Mouse (Mus musculus) cerebellum, adult 9-11 months (tissue): ENCODE data around the gene Rpl28.
A peak's percentile ranks its signal among the peaks of the same experiment; 100 is the strongest.

Experiments used
- DNase-seq: peaks from one replicate; pipeline ENCODE4 v3.0.0; 2022

The Rpl28 gene

DNA sequence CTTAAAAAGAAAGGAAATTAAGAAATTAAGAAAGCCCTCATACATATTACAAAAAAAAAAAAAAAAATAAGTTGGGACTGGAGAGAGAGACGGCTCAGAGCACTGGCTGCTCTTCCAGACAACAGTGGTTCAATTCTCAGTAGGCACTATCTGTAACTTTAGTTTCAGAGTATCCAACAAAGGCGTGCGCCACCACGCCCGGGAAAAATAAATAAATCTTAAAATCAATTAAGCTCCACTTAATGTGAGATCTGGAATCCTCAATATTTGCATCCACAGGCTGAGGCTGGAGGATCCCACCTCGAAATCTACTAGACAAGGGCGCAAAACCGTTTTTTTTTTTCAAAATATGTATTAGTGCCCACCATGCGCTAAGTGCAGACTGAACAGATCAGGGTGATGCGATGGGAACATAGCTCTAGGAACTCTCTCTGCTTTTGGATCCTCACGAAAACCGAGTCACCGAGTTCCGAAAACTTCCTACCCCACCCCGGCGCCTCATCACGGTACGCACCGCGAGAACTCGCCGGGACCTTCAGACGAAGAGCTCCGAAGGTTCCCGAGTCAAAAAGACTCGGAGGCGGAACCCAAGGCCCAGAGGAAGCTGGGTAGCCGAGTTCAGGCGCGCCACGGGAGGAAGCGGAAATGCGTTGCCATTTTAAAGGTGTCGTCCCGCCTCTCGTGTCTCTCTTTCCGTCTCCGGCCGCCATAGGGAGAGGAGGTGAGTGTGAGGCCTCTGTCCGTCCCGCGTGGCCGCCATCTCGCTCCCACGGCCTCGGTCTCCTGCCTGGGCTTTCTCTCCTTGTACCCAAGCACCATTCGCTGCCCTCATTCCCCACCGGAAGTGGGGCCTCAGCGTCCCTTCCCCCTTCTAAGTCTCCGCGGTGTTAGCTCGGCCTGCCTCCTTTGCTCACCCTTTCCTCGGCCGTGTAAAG, at the start of gene Rpl28:
Rpl28 (plus strand) TSS at position 597 of the 935 bp plus-strand sequence.
- peak; percentile 95 for DNase-seq

GRCm38 (mm10) chr7:4743354-4743753, 49.3 kb upstream of the Rpl28 start:
- no peak for DNase-seq

GRCm38 (mm10) chr7:4744886-4745285, 47.8 kb upstream of the Rpl28 start:
- no peak for DNase-seq

GRCm38 (mm10) chr7:4746326-4746980, 46.2 kb upstream of the Rpl28 start:
- DNase-seq, result no peak

DNA sequence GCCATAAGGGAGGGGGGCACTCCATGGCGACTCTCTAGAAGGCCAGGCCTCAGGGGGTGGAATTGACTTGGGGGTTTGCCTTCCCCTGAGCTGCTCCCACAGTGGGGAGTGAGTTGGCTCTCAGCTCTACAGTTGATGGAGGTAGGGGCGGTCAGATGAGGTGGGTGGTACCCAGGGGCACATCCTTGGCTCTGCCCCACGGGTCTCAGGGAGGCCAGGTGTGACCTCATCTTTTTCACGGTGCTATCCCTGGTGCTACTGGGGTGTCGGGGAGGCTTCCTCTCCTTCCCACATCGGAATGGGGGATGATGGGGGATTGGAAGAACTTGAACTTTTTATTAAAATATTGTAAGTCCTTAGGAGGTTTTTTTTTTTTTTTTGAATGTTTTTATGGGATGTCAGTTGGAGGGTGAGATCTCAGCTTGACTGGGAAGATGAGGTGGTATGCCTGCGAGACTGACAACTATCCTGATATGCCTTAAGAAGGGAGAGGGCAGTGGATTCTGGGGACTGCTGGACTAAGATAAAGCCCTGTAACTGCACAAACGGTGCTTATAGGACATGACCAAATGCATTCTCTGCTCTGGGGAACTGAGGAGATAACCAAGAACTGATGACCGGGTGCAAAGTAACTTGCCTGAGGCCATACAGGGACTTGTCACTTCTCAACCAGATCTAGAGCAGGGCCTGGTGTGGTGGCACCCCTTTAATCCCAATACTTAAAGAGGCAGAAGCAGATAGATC, 45.3 kb upstream of the Rpl28 start:
- no peak for DNase-seq

DNA sequence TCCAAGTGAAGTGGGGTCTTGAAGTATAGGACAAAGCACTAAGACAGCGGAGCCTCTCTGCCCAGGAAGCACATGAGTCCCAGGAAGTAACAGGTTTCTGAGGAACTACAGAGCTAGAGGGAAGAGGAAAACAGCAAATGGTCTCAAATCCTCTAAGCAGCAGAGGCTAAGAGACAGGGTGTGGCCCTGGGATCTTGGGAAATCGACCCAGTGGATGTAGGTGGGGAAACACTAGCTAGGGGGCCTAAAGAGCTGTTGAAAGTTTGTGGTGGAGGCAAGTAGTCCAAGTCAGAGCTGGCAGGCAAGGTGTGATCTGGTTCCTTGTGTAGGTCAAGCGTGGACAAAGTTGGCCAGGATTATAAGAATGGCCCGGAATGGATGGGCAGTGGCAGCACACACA, 44.4 kb upstream of the Rpl28 start:
- DNase-seq, result no peak

GRCm38 (mm10) chr7:4749169-4749568, 43.5 kb upstream of the Rpl28 start:
- no peak for DNase-seq

- DNase-seq, result no peak
Measured at GRCm38 (mm10) chr7:4751971-4752820, 40.5 kb upstream of the Rpl28 start.

DNA sequence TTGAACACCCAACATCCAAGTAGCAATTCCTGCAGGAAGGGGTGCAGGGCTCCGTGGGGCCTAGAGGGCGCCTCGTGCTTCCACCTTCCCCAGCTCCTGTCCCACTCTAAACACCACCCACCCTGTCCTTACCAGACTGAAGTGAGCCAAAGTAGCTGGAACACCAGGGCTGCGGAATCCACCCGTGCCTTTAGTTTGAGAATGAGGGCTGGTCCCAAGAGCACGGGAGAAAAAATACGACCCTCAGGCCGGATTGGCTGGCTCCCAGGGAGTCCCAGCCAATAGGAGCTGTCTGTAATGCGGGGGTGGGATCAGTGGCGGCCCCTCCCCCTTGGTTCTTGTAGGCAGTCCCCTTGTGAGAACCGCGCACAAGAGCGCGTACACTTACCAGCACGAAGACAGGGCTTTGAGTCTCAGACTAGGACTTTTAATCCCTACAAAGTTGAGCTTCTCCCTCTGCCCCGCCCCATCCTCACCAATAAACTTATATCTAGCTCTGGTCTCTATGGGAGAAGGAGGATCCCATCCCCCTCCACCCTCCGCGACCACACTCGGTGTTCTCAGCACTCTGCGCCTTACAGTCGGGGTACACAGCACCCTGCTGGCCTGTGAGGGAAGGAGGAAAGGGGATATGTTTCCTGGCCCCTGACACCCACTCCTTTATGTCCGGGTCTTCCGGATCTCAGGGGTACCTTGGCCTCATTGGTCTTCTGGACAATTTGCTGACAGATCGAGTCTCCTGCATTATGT, 39.7 kb upstream of the Rpl28 start, which contains the start of gene Cox6b2:
Cox6b2 (minus strand) TSS at position 274 of the 750 bp plus-strand sequence.
- DNase-seq, result no peak

GRCm38 (mm10) chr7:4759670-4760069, 33.0 kb upstream of the Rpl28 start:
- DNase-seq, result no peak

GRCm38 (mm10) chr7:4764946-4765710, 27.5 kb upstream of the Rpl28 start:
- no peak for DNase-seq

- DNase-seq, result no peak
Measured at GRCm38 (mm10) chr7:4771202-4771601, 21.5 kb upstream of the Rpl28 start, which contains the start of gene Fam71e2. Gene Fam71e2, minus strand, starts transcription at chr7:4771302.

DNA sequence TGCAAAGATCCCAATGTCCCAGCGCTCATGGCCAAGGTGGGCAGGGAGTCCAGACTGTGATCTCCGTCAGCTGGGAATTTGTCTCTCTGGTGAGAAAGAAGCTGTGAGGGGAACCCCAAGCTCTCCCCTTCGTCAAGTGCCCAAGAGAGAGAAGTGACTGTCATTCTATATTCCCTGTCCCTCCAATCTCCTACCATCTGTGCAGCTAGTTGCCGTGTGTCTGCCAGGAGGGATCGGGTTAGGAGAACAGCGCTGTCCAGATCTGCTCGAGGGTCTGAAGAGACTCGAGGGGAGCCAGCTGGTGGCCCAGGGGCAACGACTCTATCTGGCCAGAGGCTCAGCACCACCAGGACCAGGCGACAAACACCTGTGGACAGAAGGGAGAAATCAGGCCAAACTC, 16.5 kb upstream of the Rpl28 start:
- no peak for DNase-seq

DNA sequence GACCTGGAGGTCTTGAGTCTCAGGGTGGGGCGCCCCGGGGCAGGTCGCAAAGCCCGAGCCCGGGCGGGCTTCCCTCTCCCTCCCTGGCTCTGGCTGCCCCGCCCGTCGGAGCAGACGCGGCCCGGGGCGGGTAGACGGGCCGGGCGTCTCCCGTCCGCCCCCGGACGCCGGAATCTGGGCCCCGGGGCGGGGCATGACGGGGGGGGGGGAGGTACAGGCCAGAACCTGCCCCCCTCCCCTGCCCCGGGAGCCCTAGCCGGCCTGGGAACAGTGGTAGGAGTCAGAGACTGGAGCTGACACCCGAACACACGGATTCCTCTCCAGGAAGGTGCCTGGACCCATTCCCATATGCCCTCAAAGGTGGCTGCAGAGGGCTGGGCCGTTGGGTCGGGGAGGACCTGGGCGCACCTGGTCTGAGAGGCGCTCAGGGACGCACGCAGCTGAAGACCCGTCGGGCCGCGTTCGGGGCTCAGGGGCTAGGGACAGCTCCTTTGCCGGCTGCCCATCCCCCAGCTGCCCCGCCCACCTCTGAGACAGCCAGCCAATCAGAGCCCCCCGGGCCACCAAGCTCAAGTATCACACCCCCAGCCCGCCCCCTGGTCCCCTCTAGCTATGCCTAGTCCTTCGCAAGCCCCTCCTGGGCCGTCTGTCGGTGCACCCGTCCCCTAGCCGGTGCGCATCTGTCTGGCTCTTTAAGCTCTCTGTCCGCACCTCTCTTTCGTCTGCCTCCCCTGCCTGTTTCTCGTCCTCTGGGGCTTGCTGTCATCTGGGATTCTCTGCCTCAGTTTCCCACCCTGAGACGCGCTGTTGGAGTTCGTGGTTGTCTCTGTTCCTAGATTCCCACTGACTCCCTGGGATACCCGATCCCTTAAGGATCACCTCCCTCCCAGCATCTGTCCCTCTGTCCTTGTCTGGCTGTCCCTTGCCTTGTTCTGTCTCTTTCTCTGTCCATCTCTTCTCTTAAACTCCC, 15.5 kb upstream of the Rpl28 start:
- DNase-seq, result peak; percentile 17

- DNase-seq, result no peak
Measured at GRCm38 (mm10) chr7:4777851-4778637, 14.6 kb upstream of the Rpl28 start.

GRCm38 (mm10) chr7:4779921-4780320, 12.8 kb upstream of the Rpl28 start:
- no peak for DNase-seq

DNA sequence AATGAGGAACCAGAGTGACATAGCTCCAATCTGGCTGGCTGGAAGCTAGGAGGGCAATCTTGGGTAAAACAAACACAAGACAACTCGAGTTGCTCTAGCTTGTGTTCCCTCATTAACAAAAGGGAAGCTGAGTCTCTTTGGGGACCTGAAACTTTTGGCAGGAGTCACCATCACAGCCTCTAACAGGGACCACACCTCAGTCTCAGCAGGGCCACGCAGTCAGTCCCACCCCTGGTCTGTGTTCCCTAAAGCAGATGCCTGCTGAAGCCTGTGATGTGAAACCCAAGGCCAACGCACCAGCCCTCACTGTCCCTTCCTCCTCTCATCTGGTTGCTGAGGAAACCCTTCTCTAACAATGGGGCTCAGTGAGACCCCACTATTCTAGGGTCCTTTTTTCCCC, 10.5 kb upstream of the Rpl28 start:
- DNase-seq, result no peak

DNA sequence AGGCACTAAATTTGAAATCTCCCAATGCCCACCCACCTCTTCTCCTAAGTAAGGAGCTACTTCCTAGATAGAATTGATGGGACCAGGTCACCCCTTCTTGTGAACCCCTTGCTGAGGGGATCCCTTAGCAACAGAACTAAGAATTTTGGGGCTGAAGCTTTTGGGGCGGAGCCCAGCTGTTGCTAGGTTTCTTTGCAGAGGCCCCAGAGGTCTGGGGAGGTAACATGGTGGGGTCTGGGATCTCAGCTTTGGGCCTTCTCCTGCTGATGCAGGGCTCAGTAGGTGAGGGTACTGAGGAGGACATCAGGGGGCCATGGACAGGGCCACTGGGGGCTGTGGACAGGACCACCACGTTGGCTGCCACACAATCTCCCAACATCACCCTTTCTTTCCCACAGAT, 9.9 kb upstream of the Rpl28 start, which contains the start of the genes Il11 and Tmem190:
Il11 (minus strand) TSS at position 101 of the 400 bp plus-strand sequence.
Tmem190 (plus strand) TSS at position 179 of the 400 bp plus-strand sequence.
- DNase-seq, result no peak
